8 mouse cellular contexts compared by ENCODE assay signal in the genomic region with DNA sequence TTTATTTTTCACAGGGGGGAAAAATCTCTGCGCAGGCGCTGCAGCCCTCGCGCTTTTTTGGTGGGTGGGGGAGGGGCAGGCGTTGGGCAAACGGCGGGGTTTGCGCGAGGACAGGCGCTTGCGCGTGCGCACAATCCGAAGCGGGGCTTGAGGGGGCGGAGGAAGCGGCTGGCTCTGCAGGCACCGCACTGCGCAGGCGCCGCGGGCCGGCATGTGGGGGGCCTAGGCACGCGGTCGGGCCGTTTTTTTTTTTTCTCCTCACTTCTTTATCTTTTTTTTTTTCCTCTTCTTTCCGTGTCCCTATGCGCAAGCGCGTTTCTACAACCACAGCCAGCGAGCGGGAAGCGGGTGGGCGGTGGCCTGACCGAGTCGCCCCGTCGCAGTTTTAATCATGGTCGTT. TPM values are rescaled to one million over a fixed set of nuclear protein-coding genes. Genes with fewer than 3 reads are reported as not detected.
DNase-seq lines count a peak whose midpoint lies in the region; ATAC-seq and TF ChIP-seq lines count a peak whose summit lies in the region.

No protein-coding gene starts in this region.

- H3K4me3 ChIP-seq in hindbrain, embryonic 16.5 days (ENCODE audit: low read length): peak overlapping the region; percentile 88
- H3K4me3 ChIP-seq in left cerebral cortex, adult 2 months: peak overlapping the region; percentile 91

- no peaks in the 10 kb centered on the region for H3K27me3 ChIP-seq in hindbrain, embryonic 16.5 days (replicated peaks; ENCODE audit: control insufficient read depth, insufficient read depth, low read length)

- no peaks in the 10 kb centered on the region for H3K9me3 ChIP-seq in hindbrain, embryonic 16.5 days (ENCODE audit: control insufficient read depth, low read length)

- TF ChIP-seq CTCF in left cerebral cortex, adult 2 months (IDR thresholded peaks at IDR 0.05): no peak

- H3K27ac ChIP-seq in hindbrain, embryonic 16.5 days (ENCODE audit: low read depth, low read length): peak overlapping the region; percentile 99
- peak overlapping the region; percentile 100 for H3K27ac ChIP-seq in left cerebral cortex, adult 2 months

- peak overlapping the region; percentile 73 for H3K4me2 ChIP-seq in hindbrain, embryonic 16.5 days (ENCODE audit: low read length)

- intact Hi-C loops in left cerebral cortex, adult 2 months (cut with DNase I): no loop called here

- no peak for ATAC-seq in hindbrain, embryonic 16.5 days
- ATAC-seq in megakaryocyte, adult 5-6 weeks (ENCODE audit: poor library complexity, severe bottlenecking): peak; percentile 16; the same call in 1 of the 2 replicates

- H3K36me3 ChIP-seq in hindbrain, embryonic 16.5 days (ENCODE audit: control insufficient read depth, insufficient read depth, low read length): peaks cover 32% of the 10 kb centered on the region

- under 1% methylated on average over 40 of the region's 40 CpGs for WGBS in hindbrain, embryonic 16.5 days

- DNase-seq in NIH3T3 (ENCODE audit: low read depth): peak; percentile 98
- DNase-seq in cerebellum, postnatal 10 days: peak; percentile 99
- peak; percentile 88 to 91 for DNase-seq in frontal cortex, postnatal 36 days (ENCODE audit: low spot score in 2 of 2)
- peak; percentile 94 for DNase-seq in left cerebral cortex, adult 2 months (ENCODE audit: extremely low spot score in 1 of 2, low spot score in 2 of 2)
- DNase-seq in right cerebral cortex, postnatal 14 days: peak; percentile 97
- peak; percentile 93 for DNase-seq in urinary bladder, postnatal 25 days (ENCODE audit: low spot score)

- peaks cover 22% of the 10 kb centered on the region for H3K4me1 ChIP-seq in hindbrain, embryonic 16.5 days (ENCODE audit: control insufficient read depth, insufficient read depth, low read depth, low read length)

- peak overlapping the region; percentile 92 for H3K9ac ChIP-seq in hindbrain, embryonic 16.5 days (ENCODE audit: low read depth, low read length)

RNA-seq across cellular contexts. Expression of a gene that starts 2.9 kb away (rescaled TPM):
- polyA plus RNA-seq in hindbrain, embryonic 16.5 days (2015; fragmentation: Nextera tagmentation; extraction: Ambion mirVana): 117 and 127 TPM in 2 replicates
- 100 to 1,000 TPM; 434 to 438 TPM for total RNA-seq in left cerebral cortex, adult 2 months (2021)
- 275 and 307 TPM in 2 replicates for total RNA-seq in megakaryocyte, adult 5-6 weeks (2015)
- 187 and 291 TPM in 2 replicates for total RNA-seq in megakaryocyte, adult 5-6 weeks (2017)

RNA-seq across cellular contexts. Expression of a gene that starts 13.8 kb away (rescaled TPM):
- 115 and 117 TPM in 2 replicates for polyA plus RNA-seq in hindbrain, embryonic 16.5 days (2015; fragmentation: Nextera tagmentation; extraction: Ambion mirVana)
- 10 to 100 TPM; 46.3 to 49.8 TPM for total RNA-seq in left cerebral cortex, adult 2 months (2021)
- 119 TPM in 2 replicates for total RNA-seq in megakaryocyte, adult 5-6 weeks (2015)
- 78.8 and 82.8 TPM in 2 replicates for total RNA-seq in megakaryocyte, adult 5-6 weeks (2017)

RNA-seq across cellular contexts. Expression of a gene that starts 22.4 kb away (rescaled TPM):
- 5.3 and 6.1 TPM in 2 replicates for polyA plus RNA-seq in hindbrain, embryonic 16.5 days (2015; fragmentation: Nextera tagmentation; extraction: Ambion mirVana)
- total RNA-seq in left cerebral cortex, adult 2 months (2021): 1 to 10 TPM; 2.6 to 2.9 TPM
- total RNA-seq in megakaryocyte, adult 5-6 weeks (2015): 3.1 and 13.4 TPM in 2 replicates
- total RNA-seq in megakaryocyte, adult 5-6 weeks (2017): 5.2 and 5.9 TPM in 2 replicates

RNA-seq across cellular contexts. Expression of a gene that starts 22.5 kb away (rescaled TPM):
- 2.8 and 2.9 TPM in 2 replicates for polyA plus RNA-seq in hindbrain, embryonic 16.5 days (2015; fragmentation: Nextera tagmentation; extraction: Ambion mirVana)
- total RNA-seq in left cerebral cortex, adult 2 months (2021): 1 to 10 TPM; 2.7 to 3.1 TPM
- 64.9 and 68.8 TPM in 2 replicates for total RNA-seq in megakaryocyte, adult 5-6 weeks (2015)
- 62.6 and 71.5 TPM in 2 replicates for total RNA-seq in megakaryocyte, adult 5-6 weeks (2017)

RNA-seq across cellular contexts. Expression of a gene that starts 43.9 kb away (rescaled TPM):
- 70.2 and 72.2 TPM in 2 replicates for polyA plus RNA-seq in hindbrain, embryonic 16.5 days (2015; fragmentation: Nextera tagmentation; extraction: Ambion mirVana)
- total RNA-seq in left cerebral cortex, adult 2 months (2021): 10 to 100 TPM; 34.8 to 36.8 TPM
- total RNA-seq in megakaryocyte, adult 5-6 weeks (2015): 15.5 and 19.5 TPM in 2 replicates
- 13.3 and 15.6 TPM in 2 replicates for total RNA-seq in megakaryocyte, adult 5-6 weeks (2017)
